Mouse (Mus musculus): Measurements from ENCODE around the gene Gbf1.

DNA sequence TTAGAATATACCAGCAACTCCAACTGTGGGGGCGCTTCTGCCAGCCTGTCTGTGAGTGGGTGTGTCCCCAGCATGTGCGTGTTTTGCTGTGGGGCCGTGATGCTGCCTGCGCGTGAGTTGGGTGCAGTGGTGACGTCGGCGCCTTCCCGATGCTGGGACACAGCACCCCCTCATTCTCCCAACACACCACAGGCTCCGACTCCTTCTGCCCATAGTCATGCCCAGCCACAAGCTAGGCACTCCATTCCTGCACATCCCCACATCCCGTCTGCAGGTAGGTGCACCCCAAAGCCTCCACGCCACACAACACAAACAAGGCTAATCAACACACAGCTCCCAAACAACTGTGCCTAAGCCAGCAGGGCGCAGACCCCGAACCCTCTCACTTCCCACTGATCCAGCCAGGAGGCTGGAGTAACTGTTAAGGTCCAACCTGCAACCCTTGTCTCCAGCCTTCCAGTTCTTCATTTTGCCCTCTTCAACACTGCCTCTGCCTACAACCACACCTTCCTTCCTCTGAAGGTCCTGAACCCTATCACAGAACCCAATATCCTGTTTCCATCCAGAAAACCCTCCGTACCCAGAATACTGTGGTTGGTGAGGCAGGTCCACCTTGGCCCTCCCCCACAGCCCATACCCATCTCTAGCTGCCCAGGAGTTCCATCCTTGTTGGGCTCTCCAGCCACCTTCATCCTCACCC lies 164.7 kb downstream of the Gbf1 start:
- TF ChIP-seq CTCF (IDR thresholded peaks at IDR 0.05; ENCODE audit: low read depth, low read length) (no peak), POLR2A (IDR thresholded peaks at IDR 0.05; ENCODE audit: extremely low read depth, insufficient read depth, low read length) (no peak)

All from liver, adult 2 months (tissue).